Mouse (Mus musculus): ENCODE results near the gene Lmod2.

The Lmod2 gene

DNA sequence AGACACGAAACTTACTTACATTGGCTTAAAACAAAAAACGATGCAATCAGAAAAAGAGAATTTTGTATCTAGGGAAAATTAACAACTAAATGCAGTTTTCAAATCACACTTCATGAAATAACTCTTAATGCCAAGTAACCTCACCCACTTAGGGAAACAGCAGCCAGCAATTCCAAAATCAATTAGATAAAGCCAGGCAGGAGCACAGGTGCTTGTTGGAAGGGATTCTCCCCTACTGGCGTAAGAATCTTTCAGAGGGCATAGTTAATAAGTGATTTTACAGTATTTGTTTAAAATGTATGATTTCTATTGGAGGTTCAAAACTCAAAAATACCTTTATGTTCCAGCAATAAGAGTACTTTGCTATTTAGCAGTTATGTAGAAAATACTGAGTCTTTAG is 45.4 kb downstream of the Lmod2 start:
- DNase-seq (ENCODE audit: low spot score) = no peak

GRCm38 (mm10) chr6:24645346-24646053 is 47.9 kb downstream of the Lmod2 start:
- DNase-seq (ENCODE audit: low spot score) = no peak

DNA sequence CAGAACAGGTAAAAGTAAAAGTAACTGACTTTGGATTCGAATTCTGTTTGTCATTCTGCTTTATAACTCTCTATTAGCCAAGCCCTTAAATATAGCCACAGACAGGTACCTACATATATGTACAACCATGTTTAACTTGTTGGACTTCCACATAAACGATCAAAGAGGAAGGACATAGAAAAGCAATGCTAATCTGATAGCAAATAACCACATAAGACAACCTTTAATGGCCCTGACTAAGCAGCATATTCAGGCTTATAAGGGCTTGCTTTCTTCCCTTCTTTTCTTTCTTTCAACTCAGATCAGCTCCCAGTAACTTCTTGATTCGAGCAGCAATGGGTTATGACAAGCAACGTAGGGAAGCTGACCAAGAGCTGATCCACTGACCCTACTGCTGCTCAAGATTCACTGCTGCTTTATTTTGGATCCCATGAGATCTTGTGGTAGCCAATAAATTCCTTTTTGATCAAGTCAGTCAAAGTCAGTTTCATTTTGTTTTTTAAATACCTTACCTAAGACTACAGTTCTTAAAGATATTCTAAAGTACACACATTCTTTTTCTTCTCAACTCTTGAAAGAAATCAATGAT is 49.6 kb downstream of the Lmod2 start:
- no peak for DNase-seq (ENCODE audit: low spot score)

DNA sequence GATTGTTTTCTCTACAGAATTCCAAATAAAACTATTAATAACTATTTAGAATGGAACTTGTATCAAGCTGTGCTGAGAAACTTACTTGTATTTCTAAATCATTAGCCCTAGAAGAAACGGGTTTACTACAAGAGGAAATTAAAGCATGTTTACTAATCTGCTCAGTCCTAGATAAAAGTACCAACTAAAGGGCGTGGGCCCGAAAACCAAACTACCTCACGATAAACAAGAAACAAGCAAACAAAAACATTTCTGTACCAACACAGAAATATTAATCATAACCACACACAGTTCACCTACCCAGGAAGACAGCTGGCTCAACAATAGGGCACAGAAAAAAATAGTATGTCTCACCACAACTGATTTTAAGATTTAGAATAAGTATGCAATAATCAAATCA is 50.8 kb downstream of the Lmod2 start:
- DNase-seq (ENCODE audit: low spot score) = no peak

GRCm38 (mm10) chr6:24650719-24651118 is 53.2 kb downstream of the Lmod2 start:
- no peak for DNase-seq (ENCODE audit: low spot score)

GRCm38 (mm10) chr6:24651538-24651937 is 54.0 kb downstream of the Lmod2 start:
- no peak for DNase-seq (ENCODE audit: low spot score)
